Mouse (Mus musculus): ENCODE data around the gene Dis3l2.

The Dis3l2 gene

GRCm38 (mm10) chr1:86968261-86968964, 264.8 kb downstream of the Dis3l2 start:
- ChIA-PET CTCF (interaction anchor here in 1 of 4 experiments (0.8 kb wide), 1 partner anchor 299 kb away, joined by 3 read pairs; no protein-coding TSS in a partner anchor), POLR2A (no interaction called here)

GRCm38 (mm10) chr1:86969173-86969725, 265.6 kb downstream of the Dis3l2 start:
- ChIA-PET POLR2A (no interaction called here), CTCF (interaction anchor here in 2 of 4 experiments (0.6 to 0.8 kb wide), 2 partner anchors 291 to 294 kb away, joined by 3 to 4 read pairs; no protein-coding TSS in a partner anchor)

DNA sequence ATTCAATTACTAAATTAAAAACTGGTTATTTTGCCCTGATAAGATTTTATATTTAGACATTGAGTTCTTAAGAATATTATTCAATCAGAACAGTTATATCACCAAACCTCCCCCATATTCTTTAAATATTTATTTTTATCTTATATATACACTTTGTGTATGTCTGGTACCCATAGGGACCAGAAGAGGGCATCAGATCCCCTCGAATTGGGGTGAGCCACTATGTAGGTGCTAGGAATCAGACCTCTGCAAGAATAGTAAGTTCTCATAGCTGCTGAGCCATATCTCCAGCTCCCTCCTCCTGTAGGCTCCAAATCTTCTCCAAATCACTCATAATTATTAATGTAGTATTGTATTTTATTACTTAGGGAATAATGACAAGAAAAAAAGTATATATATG, 269.1 kb downstream of the Dis3l2 start:
- POLR2A ChIA-PET = interaction anchor here in 1 of 4 experiments (1.0 to 1.5 kb wide), 3 partner anchors 12 to 69 kb away, joined by 3 to 6 read pairs (median 4); no protein-coding TSS in a partner anchor
- CTCF ChIA-PET = interaction anchor here (0.6 to 1.7 kb wide), 9 partner anchors 21 to 172 kb away, joined by 3 to 12 read pairs (median 3); no protein-coding TSS in a partner anchor

DNA sequence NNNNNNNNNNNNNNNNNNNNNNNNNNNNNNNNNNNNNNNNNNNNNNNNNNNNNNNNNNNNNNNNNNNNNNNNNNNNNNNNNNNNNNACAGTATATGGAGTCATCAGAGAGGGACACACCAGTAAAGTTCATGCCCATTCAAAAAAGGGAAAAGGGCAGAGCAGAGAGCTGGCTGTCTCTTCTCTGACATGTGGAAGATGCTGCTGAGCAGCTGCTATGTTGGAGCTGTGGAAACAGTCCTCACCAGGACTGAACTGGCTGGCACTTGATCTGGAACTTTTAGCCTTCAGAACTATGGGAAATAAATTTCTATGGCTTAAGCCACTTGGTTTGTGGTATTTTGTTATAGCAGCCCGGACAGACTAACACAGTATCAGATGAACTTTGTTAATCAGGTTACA, 273.4 kb downstream of the Dis3l2 start:
- POLR2A ChIA-PET = interaction anchor here in 2 of 4 experiments (0.6 to 1.1 kb wide), 2 partner anchors 15 to 208 kb away, joined by 3 read pairs; no protein-coding TSS in a partner anchor

GRCm38 (mm10) chr1:86986372-86986771, 282.8 kb downstream of the Dis3l2 start:
- POLR2A ChIA-PET = interaction anchor here in 2 of 4 experiments (0.6 kb wide), 2 partner anchors 11 to 70 kb away, joined by 3 read pairs; no protein-coding TSS in a partner anchor
- CTCF ChIA-PET = interaction anchor here in 1 of 4 experiments (0.6 kb wide), 1 partner anchor 317 kb away, joined by 3 read pairs; no protein-coding TSS in a partner anchor

More for the DNA sequence above, 273.4 kb downstream of the Dis3l2 start:
- CTCF ChIA-PET = interaction anchor here in 1 of 4 experiments (0.6 kb wide), 1 partner anchor 280 kb away, joined by 3 read pairs; no protein-coding TSS in a partner anchor

DNA sequence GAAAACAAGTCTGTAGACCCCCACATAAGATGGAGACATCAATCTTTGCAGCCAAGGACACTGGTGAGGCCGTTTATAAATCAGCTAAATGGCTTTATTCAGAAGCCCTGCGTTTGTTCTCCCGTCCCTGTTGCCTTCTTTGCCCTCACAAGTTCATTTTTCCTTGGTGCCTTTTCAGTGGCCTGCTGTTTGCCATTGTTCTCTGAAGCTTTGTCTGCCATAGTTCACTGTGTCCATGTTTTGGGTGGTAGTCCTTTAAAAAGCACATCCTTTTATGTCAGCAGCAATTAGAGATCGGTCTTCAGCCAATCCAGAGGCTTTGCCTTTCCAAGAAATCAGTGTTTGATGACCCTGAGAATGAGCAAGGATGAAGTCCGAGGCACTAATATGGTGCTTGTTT, 289.2 kb downstream of the Dis3l2 start:
- ChIA-PET POLR2A (interaction anchor here in 1 of 4 experiments (0.6 to 1.5 kb wide), 3 partner anchors 11 to 612 kb away, joined by 3 to 4 read pairs (median 4); no protein-coding TSS in a partner anchor), CTCF (no interaction called here)

DNA sequence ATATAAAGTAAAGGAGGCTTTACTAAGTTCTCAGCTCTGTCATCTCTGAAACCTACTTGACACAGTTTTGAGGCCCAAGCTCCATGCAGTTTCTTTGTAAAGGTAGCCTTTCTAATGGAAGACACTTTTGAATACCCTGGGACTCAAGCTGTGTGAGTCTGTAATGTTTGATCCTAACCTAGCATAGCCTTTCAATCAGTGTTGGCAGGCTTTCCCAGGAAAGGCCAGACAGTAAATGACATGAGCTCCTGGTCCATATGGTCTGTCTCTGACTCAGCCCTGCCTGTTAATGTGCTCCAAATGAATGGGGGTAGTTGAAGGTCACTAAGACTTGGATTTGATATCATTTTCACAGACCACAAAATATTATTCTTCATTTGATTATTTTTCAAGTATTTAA, 290.4 kb downstream of the Dis3l2 start:
- POLR2A ChIA-PET = interaction anchor here in 1 of 4 experiments (1.1 to 1.6 kb wide), 5 partner anchors 10 to 41 kb away, joined by 3 to 4 read pairs (median 3); no protein-coding TSS in a partner anchor
- CTCF ChIA-PET = interaction anchor here in 3 of 4 experiments (0.8 to 1.5 kb wide), 5 partner anchors 10 to 47 kb away, joined by 3 to 4 read pairs (median 3); no protein-coding TSS in a partner anchor

DNA sequence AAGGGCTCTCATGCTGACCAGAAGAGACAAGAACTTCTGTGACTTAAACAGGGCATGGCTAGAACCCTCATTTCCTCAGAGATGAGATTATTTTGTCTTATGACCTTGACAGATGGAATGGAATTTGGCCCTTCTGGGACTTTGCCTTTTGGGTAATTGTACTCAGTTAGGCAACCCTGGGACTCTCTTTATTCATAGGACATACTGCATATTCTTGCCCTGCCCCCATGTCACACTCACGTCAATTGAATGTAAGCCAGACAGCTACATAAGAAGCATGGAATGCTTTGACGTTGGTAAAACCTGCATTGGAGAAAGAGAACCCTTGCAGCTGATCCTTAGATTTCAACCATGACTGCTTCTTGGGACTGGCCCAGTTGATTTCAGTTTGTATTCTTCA, 294.4 kb downstream of the Dis3l2 start:
- POLR2A ChIA-PET = interaction anchor here in 1 of 4 experiments (1.3 kb wide), 1 partner anchor 26 kb away, joined by 5 read pairs; no protein-coding TSS in a partner anchor

GRCm38 (mm10) chr1:87001365-87001764, 297.8 kb downstream of the Dis3l2 start:
- POLR2A ChIA-PET = interaction anchor here in 1 of 4 experiments (0.6 to 1.4 kb wide), 3 partner anchors 11 to 475 kb away, joined by 3 to 7 read pairs (median 3); partner anchors contain the start of genes Chrnd and Ptma
- CTCF ChIA-PET = interaction anchor here in 1 of 4 experiments (0.5 kb wide), 1 partner anchor 1304 kb away, joined by 4 read pairs; no protein-coding TSS in a partner anchor

More for the DNA sequence above, 294.4 kb downstream of the Dis3l2 start:
- CTCF ChIA-PET = no interaction called here

DNA sequence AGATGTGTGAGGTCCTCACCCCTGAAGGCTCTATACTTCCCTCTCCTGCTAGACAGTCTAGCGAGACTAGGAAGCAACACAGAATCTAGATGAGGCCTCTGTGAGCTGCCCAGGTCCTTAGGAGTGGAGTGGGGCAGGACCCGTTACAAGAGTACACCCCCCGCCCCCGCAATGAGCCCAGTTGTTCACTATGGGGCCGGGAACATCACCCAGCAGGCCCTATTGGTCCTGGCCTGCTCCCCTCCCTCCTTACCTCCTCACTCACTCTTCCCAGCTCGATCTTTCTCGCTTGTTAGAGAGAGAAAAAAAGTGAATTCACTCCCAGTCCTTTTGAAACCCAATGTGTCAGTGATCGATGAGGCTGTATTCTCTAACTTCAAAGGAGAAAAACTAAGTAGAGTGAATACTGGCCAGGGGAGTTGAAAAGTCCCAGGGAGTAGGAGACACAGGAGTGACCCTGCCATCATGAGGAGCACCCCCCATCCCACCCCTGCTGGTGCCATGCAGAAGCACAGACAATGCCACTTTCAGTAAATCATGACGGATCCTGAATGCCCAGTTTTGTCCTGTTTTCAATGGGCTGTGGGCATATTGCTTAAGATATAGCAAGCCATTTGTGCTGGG, 299.0 kb downstream of the Dis3l2 start:
- CTCF ChIA-PET = interaction anchor here in 1 of 4 experiments (1.3 kb wide), 1 partner anchor 38 kb away, joined by 5 read pairs; no protein-coding TSS in a partner anchor
- POLR2A ChIA-PET = interaction anchor here in 1 of 4 experiments (1.2 to 1.6 kb wide), 4 partner anchors 10 to 476 kb away, joined by 3 to 5 read pairs (median 3); partner anchors contain the start of gene Ptma

DNA sequence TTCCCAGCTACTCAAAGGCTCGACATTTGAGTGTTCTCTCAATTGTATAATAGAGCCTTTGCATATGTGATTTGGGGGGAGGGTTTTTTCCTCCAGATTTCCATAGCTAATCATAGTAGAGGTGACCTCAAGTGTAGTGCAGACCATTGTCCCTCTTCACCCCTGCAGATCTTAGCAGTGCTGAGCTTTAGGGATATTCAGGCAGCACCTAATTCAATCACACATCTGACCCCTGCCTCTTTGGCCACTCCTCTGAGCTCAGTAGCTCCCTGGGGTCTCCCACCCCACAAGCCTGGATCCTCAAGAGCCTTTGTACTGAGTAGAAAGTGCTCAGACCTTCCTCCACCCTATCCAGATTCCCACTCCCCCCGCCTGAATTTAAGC, 299.6 kb downstream of the Dis3l2 start:
- POLR2A ChIA-PET = interaction anchor here in 1 of 4 experiments (1.2 to 1.6 kb wide), 2 partner anchors 13 to 34 kb away, joined by 3 to 5 read pairs; no protein-coding TSS in a partner anchor
- CTCF ChIA-PET = interaction anchor here in 2 of 4 experiments (0.6 to 1.3 kb wide), 2 partner anchors 38 to 539 kb away, joined by 3 to 5 read pairs; no protein-coding TSS in a partner anchor

- ChIA-PET POLR2A (interaction anchor here in 1 of 4 experiments (1.4 kb wide), 1 partner anchor 13 kb away, joined by 3 read pairs; no protein-coding TSS in a partner anchor), CTCF (no interaction called here)
These were observed 302.8 kb downstream of the Dis3l2 start for GRCm38 (mm10) chr1:87006425-87006824.

GRCm38 (mm10) chr1:87008211-87008610, 304.6 kb downstream of the Dis3l2 start:
- ChIA-PET POLR2A (interaction anchor here in 1 of 4 experiments (0.8 to 1.5 kb wide), 4 partner anchors 10 to 28 kb away, joined by 3 to 5 read pairs (median 3); no protein-coding TSS in a partner anchor), CTCF (interaction anchor here in 3 of 4 experiments (0.5 to 1.8 kb wide), 3 partner anchors 10 to 410 kb away, joined by 3 read pairs; no protein-coding TSS in a partner anchor)

GRCm38 (mm10) chr1:87009156-87009555, 305.5 kb downstream of the Dis3l2 start:
- ChIA-PET POLR2A (interaction anchor here in 1 of 4 experiments (1.1 to 1.5 kb wide), 2 partner anchors 15 to 27 kb away, joined by 3 read pairs; no protein-coding TSS in a partner anchor), CTCF (interaction anchor here in 1 of 4 experiments (0.6 to 1.8 kb wide), 2 partner anchors 14 to 411 kb away, joined by 3 read pairs; no protein-coding TSS in a partner anchor)

GRCm38 (mm10) chr1:87010629-87011330, 307.2 kb downstream of the Dis3l2 start:
- ChIA-PET CTCF (interaction anchor here in 3 of 4 experiments (0.6 to 1.2 kb wide), 3 partner anchors 30 to 509 kb away, joined by 3 to 5 read pairs (median 3); no protein-coding TSS in a partner anchor), POLR2A (interaction anchor here in 1 of 4 experiments (0.8 to 1.3 kb wide), 2 partner anchors 17 to 84 kb away, joined by 3 read pairs; no protein-coding TSS in a partner anchor)

DNA sequence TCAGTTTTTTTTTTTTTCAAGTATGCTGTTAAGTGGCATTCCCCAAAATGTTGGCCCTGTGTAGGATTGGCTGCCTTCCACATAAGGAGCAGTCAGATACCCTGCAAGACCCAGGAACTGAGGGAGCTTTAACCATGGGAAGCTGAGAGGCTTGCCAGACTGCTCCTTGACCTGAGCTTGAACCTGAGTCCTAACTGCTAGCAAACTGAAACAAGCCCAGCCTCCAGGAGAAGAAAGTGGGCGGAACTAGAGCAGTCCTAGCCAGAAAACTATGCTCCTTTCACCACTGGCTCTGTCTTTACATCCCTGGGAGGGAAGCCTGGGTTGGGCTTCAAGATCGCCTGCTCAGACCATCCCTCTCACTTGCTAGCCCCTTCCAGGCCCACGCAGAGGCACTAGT, 308.1 kb downstream of the Dis3l2 start:
- ChIA-PET POLR2A (interaction anchor here in 1 of 4 experiments (1.3 to 1.4 kb wide), 2 partner anchors 10 to 17 kb away, joined by 3 read pairs; no protein-coding TSS in a partner anchor), CTCF (interaction anchor here in 3 of 4 experiments (0.5 to 1.2 kb wide), 3 partner anchors 29 to 1348 kb away, joined by 3 to 5 read pairs (median 3); no protein-coding TSS in a partner anchor)

- POLR2A ChIA-PET = interaction anchor here in 2 of 4 experiments (1.0 to 1.4 kb wide), 2 partner anchors 11 to 22 kb away, joined by 3 read pairs; no protein-coding TSS in a partner anchor
- CTCF ChIA-PET = no interaction called here
These were observed 309.0 kb downstream of the Dis3l2 start for GRCm38 (mm10) chr1:87012606-87013005.
